Mouse (Mus musculus): ENCODE measurements around the gene Pde9a. TPM values are rescaled to one million over a fixed set of nuclear protein-coding genes. Genes with fewer than 3 reads are reported as not detected.
A peak's percentile ranks its signal among the peaks of the same experiment; 100 is the strongest.

The Pde9a gene
- total and polyA plus RNA-seq, 3 experiments, result 0.56 TPM; not detected in 2

DNA sequence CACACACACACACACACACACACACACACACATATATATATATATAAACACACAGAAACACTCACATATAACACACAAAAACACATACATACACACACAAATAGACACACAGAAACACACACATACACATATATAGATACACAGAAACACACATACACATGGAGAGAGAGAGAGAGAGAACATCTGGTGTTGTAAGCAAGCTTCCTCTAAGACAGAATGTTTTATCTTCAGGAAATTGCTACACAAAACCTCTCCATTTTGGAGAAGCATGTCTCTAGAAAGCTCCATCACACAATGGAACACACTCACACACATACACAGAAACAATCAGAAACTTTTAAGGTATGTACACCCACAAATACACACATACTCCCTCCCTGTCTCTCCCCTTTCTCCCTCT, 105.3 kb downstream of the Pde9a start:
- no peaks in the 10 kb centered on the region for H3K4me1 ChIP-seq (ENCODE audit: control insufficient read depth in 1 of 2, insufficient read depth in 2 of 2, low read length in 2 of 2)

DNA sequence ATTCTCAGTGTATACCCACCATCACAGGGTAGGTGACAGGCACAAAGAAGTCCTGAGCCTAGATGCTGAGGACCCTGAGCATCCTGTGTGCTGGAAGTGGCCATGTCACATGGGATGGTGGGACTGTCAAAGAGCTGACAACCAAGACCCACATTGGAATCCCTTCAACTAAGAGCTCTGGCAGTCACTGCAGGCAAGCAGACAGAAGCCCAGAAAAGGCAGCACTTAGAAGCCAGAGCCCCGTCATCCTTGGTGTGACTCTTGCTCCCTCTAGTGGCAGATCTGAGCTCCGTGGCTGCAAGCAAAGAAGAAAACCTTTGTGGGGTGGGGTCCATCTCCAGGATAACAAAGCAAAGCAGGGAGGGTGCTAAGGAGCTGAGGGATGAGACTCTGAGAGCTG, 106.4 kb downstream of the Pde9a start:
- peak; percentile 78 for DNase-seq (ENCODE audit: low read depth, low spot score)
- H3K4me3 ChIP-seq (ENCODE audit: control insufficient read depth in 1 of 2, insufficient read depth in 1 of 2, low read depth in 2 of 2, low read length in 2 of 2), result no peak overlapping the region
- no peaks in the 10 kb centered on the region for H3K36me3 ChIP-seq (ENCODE audit: control insufficient read depth in 1 of 2, insufficient read depth in 2 of 2, low read length in 2 of 2)
- H3K79me2 ChIP-seq (ENCODE audit: control insufficient read depth, insufficient read depth, low read length, poor library complexity), result no peaks in the 10 kb centered on the region
- no peak overlapping the region for H3K9ac ChIP-seq (ENCODE audit: control insufficient read depth, low read depth, low read length, poor library complexity, severe bottlenecking)
- H3K27ac ChIP-seq (ENCODE audit: control insufficient read depth, low read depth, low read length), result no peak overlapping the region
- H3K27me3 ChIP-seq (ENCODE audit: control insufficient read depth in 1 of 2, insufficient read depth in 2 of 2, low read length in 2 of 2), result peaks cover 0 to under 1% of the 10 kb centered on the region in 2 experiments; a peak in 1 of 4 replicates
- no peaks in the 10 kb centered on the region for H3K4me1 ChIP-seq (ENCODE audit: control insufficient read depth in 1 of 2, insufficient read depth in 2 of 2, low read length in 2 of 2)
- H3K9me3 ChIP-seq (replicated peaks; ENCODE audit: insufficient read depth, low read length), result no peaks in the 10 kb centered on the region
- TF ChIP-seq POLR2AphosphoS5 (IDR thresholded peaks at IDR 0.05; ENCODE audit: borderline replicate concordance, low read depth, low read length) (no peak), ZNF384 (IDR thresholded peaks at IDR 0.05; ENCODE audit: low read depth, low read length) (0 out of 2 replicates have a peak, but pooled peaks have one; percentile 13), RAD21 (IDR thresholded peaks at IDR 0.05; ENCODE audit: low read depth, low read length) (peak; percentile 93), SMC3 (IDR thresholded peaks at IDR 0.05; ENCODE audit: low read depth, low read length) (peak; percentile 87), MEF2A (IDR thresholded peaks at IDR 0.05; ENCODE audit: extremely low read depth, insufficient replicate concordance, low read depth, low read length, poor library complexity, severe bottlenecking) (no peak), CTCF (IDR thresholded peaks at IDR 0.05 in 2 of 3, conservative IDR thresholded peaks at IDR 0.05 in 1 of 3; ENCODE audit: control insufficient read depth in 1 of 3, insufficient read depth in 1 of 3, low read depth in 2 of 3, low read length in 3 of 3, poor library complexity in 1 of 3, severe bottlenecking in 1 of 3) (peak; percentile 93 to 96 (median 95)), ZC3H11A (IDR thresholded peaks at IDR 0.05; ENCODE audit: low read depth, low read length) (peak; percentile 81), SIN3A (IDR thresholded peaks at IDR 0.05; ENCODE audit: low read length) (peak; percentile 49)

More for the DNA sequence above, 105.3 kb downstream of the Pde9a start:
- TF ChIP-seq ELF1 (IDR thresholded peaks at IDR 0.05; ENCODE audit: low read depth, low read length) (no peak), MEF2A (IDR thresholded peaks at IDR 0.05; ENCODE audit: extremely low read depth, insufficient replicate concordance, low read depth, low read length, poor library complexity, severe bottlenecking) (no peak), MXI1 (IDR thresholded peaks at IDR 0.05; ENCODE audit: low read depth, low read length) (no peak), USF1 (IDR thresholded peaks at IDR 0.05; ENCODE audit: low read depth, low read length) (no peak), USF2 (IDR thresholded peaks at IDR 0.05; ENCODE audit: borderline replicate concordance in 1 of 2, insufficient read depth in 1 of 2, low read depth in 1 of 2, low read length in 2 of 2) (no peak), SMC3 (IDR thresholded peaks at IDR 0.05; ENCODE audit: low read depth, low read length) (no peak), SIN3A (IDR thresholded peaks at IDR 0.05; ENCODE audit: low read length) (no peak), CHD2 (IDR thresholded peaks at IDR 0.05; ENCODE audit: low read length) (no peak), RCOR1 (IDR thresholded peaks at IDR 0.05; ENCODE audit: low read depth, low read length) (no peak), JUND (IDR thresholded peaks at IDR 0.05; ENCODE audit: low read depth, low read length) (no peak)
- H3K4me3 ChIP-seq (ENCODE audit: control insufficient read depth in 1 of 2, insufficient read depth in 1 of 2, low read depth in 2 of 2, low read length in 2 of 2), result no peak overlapping the region
- DNase-seq (ENCODE audit: low read depth, low spot score), result no peak
- no peak overlapping the region for H3K27ac ChIP-seq (ENCODE audit: control insufficient read depth, low read depth, low read length)
- H3K36me3 ChIP-seq (ENCODE audit: control insufficient read depth in 1 of 2, insufficient read depth in 2 of 2, low read length in 2 of 2), result no peaks in the 10 kb centered on the region
- peaks cover 0 to 5% of the 10 kb centered on the region in 2 experiments; a peak in 1 of 4 replicates for H3K27me3 ChIP-seq (ENCODE audit: control insufficient read depth in 1 of 2, insufficient read depth in 2 of 2, low read length in 2 of 2)
- H3K79me2 ChIP-seq (ENCODE audit: control insufficient read depth, insufficient read depth, low read length, poor library complexity), result no peaks in the 10 kb centered on the region
- no peaks in the 10 kb centered on the region for H3K9me3 ChIP-seq (replicated peaks; ENCODE audit: insufficient read depth, low read length)
- no peak overlapping the region for H3K9ac ChIP-seq (ENCODE audit: control insufficient read depth, low read depth, low read length, poor library complexity, severe bottlenecking)
